Mouse (Mus musculus) B cell, adult 62 days (primary cell): ENCODE data around the gene Rps11. TPM values are rescaled to one million over a fixed set of nuclear protein-coding genes. Genes with fewer than 3 reads are reported as not detected.

Experiments used
- total RNA-seq: library from RNA; stranded (reverse); gene quantifications from 4 replicates; pipeline ENCODE4 v1.2.4, GENCODE M21; 2023

Gene Rps11
- 2,382 to 2,495 TPM (median 2,446 TPM) in 4 replicates for total RNA-seq

GRCm38 (mm10) chr7:45124224-45125143 is at the start of gene Rps11:
Gene Rps11 (minus strand): TSS chr7:45124439.

GRCm38 (mm10) chr7:45163735-45164490 is 39.7 kb upstream of the Rps11 start, which contains the start of gene Slc17a7:
Gene Slc17a7 (plus strand): TSS chr7:45163949.

GRCm38 (mm10) chr7:45154096-45154992 is 30.1 kb upstream of the Rps11 start, which contains the start of the genes Pih1d1 and Aldh16a1:
Gene Pih1d1 (plus strand): TSS chr7:45154303.
Gene Aldh16a1 (minus strand): TSS chr7:45154584.

GRCm38 (mm10) chr7:45135993-45136567 is 11.8 kb upstream of the Rps11 start, which contains the start of the genes Gm45713 and Flt3l:
Gene Gm45713 (minus strand): TSS chr7:45136231.
Gene Flt3l (minus strand): TSS chr7:45136432.

GRCm38 (mm10) chr7:45128624-45129246 is 4.5 kb upstream of the Rps11 start, which contains the start of gene Rpl13a:
Gene Rpl13a (minus strand): TSS chr7:45128761.

GRCm38 (mm10) chr7:45103652-45104180 is 20.5 kb downstream of the Rps11 start, which contains the start of gene Fcgrt:
Gene Fcgrt (minus strand): TSS chr7:45103851.

GRCm38 (mm10) chr7:45092048-45092447 is 32.2 kb downstream of the Rps11 start, which contains the start of gene Rcn3:
Gene Rcn3 (minus strand): TSS chr7:45092221.

Other genes with a start within 250 kb of the Rps11 start
- gene Med25, start 231.7 kb downstream of the Rps11 start, total RNA-seq: 55.3 to 70.3 TPM (median 69.2 TPM) in 4 replicates
- 23.2 to 35.7 TPM (median 31.8 TPM) in 4 replicates for gene Fuz, start 228.4 kb downstream of the Rps11 start, total RNA-seq
- 80.9 to 89.4 TPM (median 83.8 TPM) in 4 replicates for gene Ap2a1, start 194.9 kb downstream of the Rps11 start, total RNA-seq
- gene Tsks, start 181.2 kb downstream of the Rps11 start, total RNA-seq: not detected in 4 replicates
- gene Cpt1c, start 149.6 kb downstream of the Rps11 start, total RNA-seq: 0.60 TPM in 1 of 4 replicates, not detected in the others
- gene Prmt1, start 137.9 kb downstream of the Rps11 start, total RNA-seq: 144 to 150 TPM (median 149 TPM) in 4 replicates
- 149 to 182 TPM (median 160 TPM) in 4 replicates for gene Irf3, start 126.8 kb downstream of the Rps11 start, total RNA-seq
- 31.3 to 35.1 TPM (median 34.3 TPM) in 4 replicates for gene Bcl2l12, start 125.7 kb downstream of the Rps11 start, total RNA-seq
- 92.2 to 102 TPM (median 101 TPM) in 4 replicates for gene Scaf1, start 108.1 kb downstream of the Rps11 start, total RNA-seq
- gene Rras, start 106.5 kb downstream of the Rps11 start, total RNA-seq: 13.1 to 16.8 TPM (median 14.4 TPM) in 4 replicates
- gene Prr12, start 71.6 kb downstream of the Rps11 start, total RNA-seq: 69.9 to 75.6 TPM (median 73.7 TPM) in 4 replicates
- gene Nosip, start 62.0 kb downstream of the Rps11 start, total RNA-seq: 51.4 to 59.1 TPM (median 57.5 TPM) in 4 replicates
- 2.5 to 3.6 TPM (median 3.0 TPM) in 4 replicates for gene Prrg2, start 61.8 kb downstream of the Rps11 start, total RNA-seq
- gene Rcn3, start 32.2 kb downstream of the Rps11 start, total RNA-seq: 2.1 to 5.0 TPM (median 2.8 TPM) in 4 replicates
- gene Fcgrt, start 20.6 kb downstream of the Rps11 start, total RNA-seq: 27.9 to 34.9 TPM (median 30.5 TPM) in 4 replicates
- 4,153 to 4,573 TPM (median 4,453 TPM) in 4 replicates for gene Rpl13a, start 4.3 kb upstream of the Rps11 start, total RNA-seq
- not detected in 4 replicates for gene Gm45713, start 11.8 kb upstream of the Rps11 start, total RNA-seq
- 65.5 to 79.4 TPM (median 71.3 TPM) in 4 replicates for gene Flt3l, start 12.0 kb upstream of the Rps11 start, total RNA-seq
- gene Pih1d1, start 29.9 kb upstream of the Rps11 start, total RNA-seq: 40.9 to 53.7 TPM (median 42.8 TPM) in 4 replicates
- 104 to 117 TPM (median 113 TPM) in 4 replicates for gene Aldh16a1, start 30.1 kb upstream of the Rps11 start, total RNA-seq
- not detected in 4 replicates for gene Slc17a7, start 39.5 kb upstream of the Rps11 start, total RNA-seq
- not detected in 4 replicates for gene Gfy, start 55.1 kb upstream of the Rps11 start, total RNA-seq
- not detected in 4 replicates for gene Pth2, start 56.6 kb upstream of the Rps11 start, total RNA-seq
- 0.33 to 1.3 TPM (median 0.63 TPM) in 4 replicates for gene Ccdc155, start 80.5 kb upstream of the Rps11 start, total RNA-seq
- 0.86 to 2.6 TPM (median 1.2 TPM) in 3 of 4 replicates, not detected in the other for gene Dkkl1, start 87.7 kb upstream of the Rps11 start, total RNA-seq
- not detected in 4 replicates for gene Tead2, start 91.3 kb upstream of the Rps11 start, total RNA-seq
- 1,712 to 1,809 TPM (median 1,728 TPM) in 4 replicates for gene Cd37, start 114.7 kb upstream of the Rps11 start, total RNA-seq
- not detected in 4 replicates for gene Slc6a16, start 116.6 kb upstream of the Rps11 start, total RNA-seq
- 0.95 to 1.4 TPM (median 0.98 TPM) in 3 of 4 replicates, not detected in the other for gene Slc6a21, start 153.1 kb upstream of the Rps11 start, total RNA-seq
- gene Trpm4, start 209.3 kb upstream of the Rps11 start, total RNA-seq: 10.6 to 12.8 TPM (median 11.5 TPM) in 4 replicates
- not detected in 4 replicates for gene Hrc, start 210.9 kb upstream of the Rps11 start, total RNA-seq
- 0.21 to 0.47 TPM (median 0.43 TPM) in 3 of 4 replicates, not detected in the other for gene Ppfia3, start 242.6 kb upstream of the Rps11 start, total RNA-seq
- gene Lin7b, start 246.1 kb upstream of the Rps11 start, total RNA-seq: 1.8 to 2.4 TPM in 2 of 4 replicates, not detected in the others